Mouse (Mus musculus): Measurements from ENCODE around the gene Eif3d.

GRCm38 (mm10) chr15:77926921-77927320, 43.7 kb downstream of the Eif3d start:
- TF ChIP-seq CTCF (conservative IDR thresholded peaks at IDR 0.05 in 1 of 2, IDR thresholded peaks at IDR 0.05 in 1 of 2; ENCODE audit: low read depth in 2 of 2, low read length in 2 of 2) (no peak), POLR2A (IDR thresholded peaks at IDR 0.05; ENCODE audit: low read depth, low read length) (no peak), ZC3H11A (IDR thresholded peaks at IDR 0.05; ENCODE audit: low read depth, low read length) (no peak), KAT2A (IDR thresholded peaks at IDR 0.05; ENCODE audit: insufficient replicate concordance, low read length) (no peak), RCOR1 (conservative IDR thresholded peaks at IDR 0.05; ENCODE audit: low read depth, low read length) (no peak), JUND (conservative IDR thresholded peaks at IDR 0.05; ENCODE audit: low read depth, low read length) (no peak)

Data from CH12.LX (cell line).